Mouse (Mus musculus): ENCODE data around the gene Filip1l. TPM values are rescaled to one million over a fixed set of nuclear protein-coding genes. Genes with fewer than 3 reads are reported as not detected.
A peak's percentile ranks its signal among the peaks of the same experiment; 100 is the strongest.

The Filip1l gene
- polyA plus RNA-seq, 1 experiment from 2014 or later: 3.0 TPM

GRCm38 (mm10) chr16:57484043-57484795 lies 131.3 kb downstream of the Filip1l start:
- Histone ChIP-seq H3K9me3 (ENCODE audit: control insufficient read depth, low read length) (no peaks in the 10 kb centered on the region), H3K27me3 (ENCODE audit: control insufficient read depth, insufficient read depth, low read length) (no peaks in the 10 kb centered on the region), H3K4me2 (ENCODE audit: low read length) (no peak overlapping the region), H3K36me3 (ENCODE audit: control insufficient read depth, insufficient read depth, low read length) (no peaks in the 10 kb centered on the region), H3K27ac (replicated peaks; ENCODE audit: low read depth, low read length) (no peak overlapping the region), H3K4me1 (ENCODE audit: control insufficient read depth, insufficient read depth, low read length) (no peaks in the 10 kb centered on the region), H3K4me3 (replicated peaks; ENCODE audit: low read depth, low read length) (no peak overlapping the region), H3K9ac (replicated peaks; ENCODE audit: low read length) (no peak overlapping the region)
- 82% methylated on average over 12 of the region's 12 CpGs for WGBS
- no peak for ATAC-seq (ENCODE audit: low FRiP score, low TSS enrichment)
- no peak for DNase-seq

GRCm38 (mm10) chr16:57485265-57485664 lies 132.4 kb downstream of the Filip1l start:
- Histone ChIP-seq H3K4me3 (replicated peaks; ENCODE audit: low read depth, low read length) (no peak overlapping the region), H3K9ac (replicated peaks; ENCODE audit: low read length) (no peak overlapping the region), H3K36me3 (ENCODE audit: control insufficient read depth, insufficient read depth, low read length) (no peaks in the 10 kb centered on the region), H3K9me3 (ENCODE audit: control insufficient read depth, low read length) (no peaks in the 10 kb centered on the region), H3K4me1 (ENCODE audit: control insufficient read depth, insufficient read depth, low read length) (no peaks in the 10 kb centered on the region), H3K27me3 (ENCODE audit: control insufficient read depth, insufficient read depth, low read length) (no peaks in the 10 kb centered on the region), H3K27ac (replicated peaks; ENCODE audit: low read depth, low read length) (no peak overlapping the region), H3K4me2 (ENCODE audit: low read length) (no peak overlapping the region)
- ATAC-seq (ENCODE audit: low FRiP score, low TSS enrichment) (no peak), DNase-seq (no peak)
- WGBS: 91% methylated on average over 9 of the region's 9 CpGs

- no peak overlapping the region for H3K27ac ChIP-seq (replicated peaks; ENCODE audit: low read depth, low read length)
- ATAC-seq (ENCODE audit: low FRiP score, low TSS enrichment) (no peak), DNase-seq (no peak)
- H3K4me2 ChIP-seq (ENCODE audit: low read length): no peak overlapping the region
- no peaks in the 10 kb centered on the region for H3K9me3 ChIP-seq (ENCODE audit: control insufficient read depth, low read length)
- WGBS: 93% methylated on average over 5 of the region's 5 CpGs
- H3K36me3 ChIP-seq (ENCODE audit: control insufficient read depth, insufficient read depth, low read length): no peaks in the 10 kb centered on the region
- H3K4me1 ChIP-seq (ENCODE audit: control insufficient read depth, insufficient read depth, low read length): no peaks in the 10 kb centered on the region
- H3K9ac ChIP-seq (replicated peaks; ENCODE audit: low read length): no peak overlapping the region
- no peaks in the 10 kb centered on the region for H3K27me3 ChIP-seq (ENCODE audit: control insufficient read depth, insufficient read depth, low read length)
- H3K4me3 ChIP-seq (replicated peaks; ENCODE audit: low read depth, low read length): no peak overlapping the region
Observed at GRCm38 (mm10) chr16:57486266-57486665, 133.4 kb downstream of the Filip1l start.

- no peaks in the 10 kb centered on the region for H3K9me3 ChIP-seq (ENCODE audit: control insufficient read depth, low read length)
- H3K4me1 ChIP-seq (ENCODE audit: control insufficient read depth, insufficient read depth, low read length): no peaks in the 10 kb centered on the region
- no peak overlapping the region for H3K27ac ChIP-seq (replicated peaks; ENCODE audit: low read depth, low read length)
- H3K36me3 ChIP-seq (ENCODE audit: control insufficient read depth, insufficient read depth, low read length): no peaks in the 10 kb centered on the region
- ATAC-seq (ENCODE audit: low FRiP score, low TSS enrichment) (no peak), DNase-seq (no peak)
- no peaks in the 10 kb centered on the region for H3K27me3 ChIP-seq (ENCODE audit: control insufficient read depth, insufficient read depth, low read length)
- H3K4me3 ChIP-seq (replicated peaks; ENCODE audit: low read depth, low read length): no peak overlapping the region
- H3K4me2 ChIP-seq (ENCODE audit: low read length): no peak overlapping the region
- H3K9ac ChIP-seq (replicated peaks; ENCODE audit: low read length): no peak overlapping the region
Observed at GRCm38 (mm10) chr16:57488661-57489060, 135.8 kb downstream of the Filip1l start.

GRCm38 (mm10) chr16:57490691-57491090 lies 137.8 kb downstream of the Filip1l start:
- no peak overlapping the region for H3K4me2 ChIP-seq (ENCODE audit: low read length)
- no peaks in the 10 kb centered on the region for H3K9me3 ChIP-seq (ENCODE audit: control insufficient read depth, low read length)
- no peak overlapping the region for H3K4me3 ChIP-seq (replicated peaks; ENCODE audit: low read depth, low read length)
- no peaks in the 10 kb centered on the region for H3K27me3 ChIP-seq (ENCODE audit: control insufficient read depth, insufficient read depth, low read length)
- no peak overlapping the region for H3K27ac ChIP-seq (replicated peaks; ENCODE audit: low read depth, low read length)
- 92% methylated on average over 8 of the region's 8 CpGs for WGBS
- no peak for DNase-seq
- ATAC-seq (ENCODE audit: low FRiP score, low TSS enrichment): no peak
- H3K36me3 ChIP-seq (ENCODE audit: control insufficient read depth, insufficient read depth, low read length): no peaks in the 10 kb centered on the region
- H3K4me1 ChIP-seq (ENCODE audit: control insufficient read depth, insufficient read depth, low read length): no peaks in the 10 kb centered on the region
- no peak overlapping the region for H3K9ac ChIP-seq (replicated peaks; ENCODE audit: low read length)

GRCm38 (mm10) chr16:57491853-57492252 lies 139.0 kb downstream of the Filip1l start:
- Histone ChIP-seq H3K27me3 (ENCODE audit: control insufficient read depth, insufficient read depth, low read length) (no peaks in the 10 kb centered on the region), H3K9me3 (ENCODE audit: control insufficient read depth, low read length) (no peaks in the 10 kb centered on the region), H3K4me1 (ENCODE audit: control insufficient read depth, insufficient read depth, low read length) (peaks cover 6% of the 10 kb centered on the region; the same call in 1 of the 2 replicates), H3K4me3 (replicated peaks; ENCODE audit: low read depth, low read length) (no peak overlapping the region), H3K27ac (replicated peaks; ENCODE audit: low read depth, low read length) (no peak overlapping the region), H3K4me2 (ENCODE audit: low read length) (no peak overlapping the region), H3K36me3 (ENCODE audit: control insufficient read depth, insufficient read depth, low read length) (no peaks in the 10 kb centered on the region), H3K9ac (replicated peaks; ENCODE audit: low read length) (no peak overlapping the region)
- ATAC-seq (ENCODE audit: low FRiP score, low TSS enrichment) (no peak), DNase-seq (no peak)
- 97% methylated on average over 4 of the region's 4 CpGs for WGBS

- Histone ChIP-seq H3K27ac (replicated peaks; ENCODE audit: low read depth, low read length) (no peak overlapping the region), H3K9ac (replicated peaks; ENCODE audit: low read length) (no peak overlapping the region), H3K36me3 (ENCODE audit: control insufficient read depth, insufficient read depth, low read length) (no peaks in the 10 kb centered on the region), H3K9me3 (ENCODE audit: control insufficient read depth, low read length) (no peaks in the 10 kb centered on the region), H3K4me1 (ENCODE audit: control insufficient read depth, insufficient read depth, low read length) (peaks cover 7% of the 10 kb centered on the region; the same call in 1 of the 2 replicates), H3K4me3 (replicated peaks; ENCODE audit: low read depth, low read length) (no peak overlapping the region), H3K27me3 (ENCODE audit: control insufficient read depth, insufficient read depth, low read length) (no peaks in the 10 kb centered on the region), H3K4me2 (ENCODE audit: low read length) (no peak overlapping the region)
- ATAC-seq (ENCODE audit: low FRiP score, low TSS enrichment) (no peak), DNase-seq (no peak)
- WGBS: 91% methylated on average over 10 of the region's 10 CpGs
Observed at GRCm38 (mm10) chr16:57495476-57496203, 142.7 kb downstream of the Filip1l start.

- Histone ChIP-seq H3K9ac (replicated peaks; ENCODE audit: low read length) (no peak overlapping the region), H3K4me2 (ENCODE audit: low read length) (no peak overlapping the region), H3K36me3 (ENCODE audit: control insufficient read depth, insufficient read depth, low read length) (no peaks in the 10 kb centered on the region), H3K4me3 (replicated peaks; ENCODE audit: low read depth, low read length) (no peak overlapping the region), H3K4me1 (ENCODE audit: control insufficient read depth, insufficient read depth, low read length) (peaks cover 7% of the 10 kb centered on the region; the same call in 1 of the 2 replicates), H3K27ac (replicated peaks; ENCODE audit: low read depth, low read length) (no peak overlapping the region), H3K27me3 (ENCODE audit: control insufficient read depth, insufficient read depth, low read length) (no peaks in the 10 kb centered on the region), H3K9me3 (ENCODE audit: control insufficient read depth, low read length) (no peaks in the 10 kb centered on the region)
- ATAC-seq (ENCODE audit: low FRiP score, low TSS enrichment): peak; percentile 68
- DNase-seq: peak; percentile 49
- 38% methylated on average over 10 of the region's 10 CpGs for WGBS
Observed at GRCm38 (mm10) chr16:57496437-57497173, 143.7 kb downstream of the Filip1l start.
